Mouse (Mus musculus) stomach, postnatal 0 days (tissue): ENCODE results near the gene Bag6.

Experiments
- CTCF ChIP-seq: IDR thresholded peaks from 2 replicates; pipeline ENCODE4 v1.5.1; 2016; ENCODE audit warnings: antibody characterized with exemption, low read depth, mild to moderate bottlenecking, moderate library complexity
- EP300 ChIP-seq: optimal IDR thresholded peaks from 2 replicates; pipeline ENCODE3; 2016; ENCODE audit warnings: antibody characterized with exemption

DNA sequence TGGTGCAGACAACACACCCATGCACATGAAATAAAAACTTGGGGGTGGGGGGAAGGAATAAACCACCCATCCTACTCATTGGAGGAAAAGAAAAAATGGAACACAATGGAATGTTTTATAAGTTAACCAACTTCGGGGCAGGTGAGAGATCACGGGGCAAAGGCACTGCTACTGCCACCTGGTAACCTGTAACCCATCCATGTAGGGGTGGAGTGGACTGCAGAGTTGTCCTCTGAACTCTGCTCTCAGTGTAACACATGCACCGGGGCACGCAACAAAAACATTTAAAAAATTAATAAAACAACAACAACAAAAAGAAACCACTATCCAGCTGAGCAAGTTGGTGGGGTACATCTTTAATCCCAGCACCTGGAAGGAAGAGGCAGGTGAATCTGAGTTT is 17.1 kb downstream of the Bag6 start:
- no peak for TF ChIP-seq CTCF
- TF ChIP-seq EP300 = no peak
